Mouse (Mus musculus): Measurements from ENCODE around the gene Slamf9.

Gene Slamf9

GRCm38 (mm10) chr1:172463387-172464333 lies 11.5 kb upstream of the Slamf9 start:
- DNase-seq, result no peak

DNA sequence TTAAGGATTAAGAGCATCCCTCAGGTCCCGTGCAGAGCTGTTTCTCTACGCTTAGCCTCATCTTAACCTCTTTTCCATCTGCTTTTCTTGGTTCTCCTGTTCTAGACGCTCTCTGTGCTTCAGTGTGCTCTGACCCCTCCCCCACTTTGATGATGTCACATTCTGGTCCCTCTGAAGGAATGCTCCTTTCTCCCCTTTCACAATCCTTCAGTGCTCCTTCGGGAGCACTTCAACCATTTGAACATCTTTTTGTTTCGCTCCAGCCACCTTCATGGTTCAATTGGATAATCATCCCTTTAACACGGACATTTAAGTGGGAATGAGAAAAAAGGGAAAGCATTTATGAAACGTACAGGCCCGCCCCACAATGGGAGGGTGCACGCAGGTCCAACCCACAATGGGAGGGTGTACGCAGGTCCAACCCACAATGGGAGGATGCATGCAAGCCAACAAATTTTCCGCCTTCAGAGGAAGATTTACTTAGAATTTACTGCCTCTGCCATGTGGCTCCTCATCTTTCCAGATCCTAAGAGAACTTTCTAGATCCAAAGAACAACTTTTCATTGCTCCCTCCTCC lies 6.8 kb upstream of the Slamf9 start:
- DNase-seq, result no peak

- DNase-seq, result peak; percentile 26
Measured at GRCm38 (mm10) chr1:172469373-172469772, 5.8 kb upstream of the Slamf9 start.

GRCm38 (mm10) chr1:172469810-172470448 lies 5.2 kb upstream of the Slamf9 start:
- no peak for DNase-seq

DNA sequence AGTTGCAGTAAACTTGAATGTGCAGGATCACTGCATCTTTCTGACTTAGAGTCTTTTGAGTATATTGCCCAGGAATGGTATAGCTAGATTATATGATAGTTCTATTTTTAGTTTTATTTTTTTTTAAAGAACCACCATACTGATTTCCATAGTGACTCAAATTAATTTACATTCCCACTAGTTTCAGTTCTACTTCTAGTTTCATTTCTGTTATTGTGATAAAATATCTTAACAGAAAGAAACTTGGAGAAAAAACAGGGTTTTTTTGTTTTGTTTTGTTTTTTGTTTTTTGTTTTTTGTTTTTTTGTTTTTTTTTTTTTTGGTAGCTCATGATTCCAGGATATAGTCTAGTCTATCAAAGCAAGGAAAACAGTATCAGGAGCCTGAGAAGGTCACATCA lies 2.2 kb upstream of the Slamf9 start:
- no peak for DNase-seq

- DNase-seq, result no peak
Measured at GRCm38 (mm10) chr1:172474196-172474595, 962 bp upstream of the Slamf9 start.

GRCm38 (mm10) chr1:172478020-172478419 lies 2.9 kb downstream of the Slamf9 start:
- no peak for DNase-seq

- DNase-seq, result no peak
Measured at GRCm38 (mm10) chr1:172480376-172480775, 5.2 kb downstream of the Slamf9 start.

GRCm38 (mm10) chr1:172481111-172481510 lies 6.0 kb downstream of the Slamf9 start:
- DNase-seq, result no peak

DNA sequence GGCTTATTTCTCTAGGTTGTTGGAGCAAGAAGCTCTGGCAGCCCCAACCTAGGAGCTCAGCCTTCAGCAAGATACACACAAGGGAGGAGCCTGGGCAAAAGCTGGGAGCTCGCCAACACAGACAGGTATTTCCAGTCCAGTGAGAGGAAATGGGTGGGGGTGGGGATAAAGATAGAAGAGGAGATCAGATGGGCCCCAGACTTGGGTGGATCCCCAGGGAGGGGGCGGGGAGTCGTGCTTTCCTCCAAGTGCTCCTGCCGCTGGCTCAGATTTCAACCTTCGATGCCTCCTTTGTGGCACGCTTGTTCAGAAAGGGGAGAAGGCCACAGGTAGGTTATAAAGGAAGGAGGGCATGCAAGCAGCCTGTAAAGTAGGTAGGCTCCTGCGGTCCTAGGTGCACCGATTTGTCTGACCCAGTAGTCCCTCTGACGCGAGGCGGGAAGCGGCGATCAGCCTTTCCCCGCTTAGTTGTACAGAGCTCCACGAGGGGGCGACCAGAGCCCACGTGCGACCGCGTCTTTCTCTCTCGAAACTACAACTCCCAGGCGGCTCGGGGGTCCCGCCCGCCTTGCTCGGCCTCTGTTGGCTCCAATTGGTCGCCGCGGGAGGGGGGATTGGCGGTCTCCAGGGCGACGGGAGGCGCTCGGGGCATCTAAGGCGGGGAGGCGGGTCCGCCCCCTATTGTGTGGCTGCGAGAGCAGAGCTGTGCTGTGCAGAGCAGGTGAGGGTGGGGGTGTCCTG lies 6.6 kb downstream of the Slamf9 start, which contains the start of gene Igsf9:
Gene Igsf9, plus strand, starts transcription at position 249 of the 741 bp plus-strand sequence.
- DNase-seq, result peak; percentile 89

GRCm38 (mm10) chr1:172482518-172483360 lies 7.6 kb downstream of the Slamf9 start:
- peak; percentile 68 for DNase-seq

- DNase-seq, result no peak
Measured at GRCm38 (mm10) chr1:172483361-172483660, 8.2 kb downstream of the Slamf9 start.

DNA sequence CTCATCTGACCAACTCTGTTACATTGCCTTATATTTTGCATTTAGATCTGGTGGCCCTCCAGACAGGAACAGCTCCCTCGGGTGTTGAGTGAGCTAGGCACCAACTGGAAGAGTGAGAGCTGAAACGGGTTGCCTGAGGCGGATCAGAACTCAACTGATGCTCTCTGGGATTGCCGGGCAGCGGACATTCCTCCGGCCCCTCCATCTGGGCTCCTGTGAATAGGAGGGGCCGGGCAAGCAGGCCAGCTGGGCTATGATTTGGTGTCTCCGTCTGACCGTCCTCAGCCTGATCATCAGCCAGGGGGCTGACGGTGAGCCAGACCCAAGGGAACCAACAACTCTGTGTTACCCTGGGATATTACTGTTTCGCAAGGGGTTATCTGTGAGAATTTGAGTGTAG lies 9.1 kb downstream of the Slamf9 start:
- no peak for DNase-seq

- no peak for DNase-seq
Measured at GRCm38 (mm10) chr1:172484671-172485070, 9.5 kb downstream of the Slamf9 start.

DNA sequence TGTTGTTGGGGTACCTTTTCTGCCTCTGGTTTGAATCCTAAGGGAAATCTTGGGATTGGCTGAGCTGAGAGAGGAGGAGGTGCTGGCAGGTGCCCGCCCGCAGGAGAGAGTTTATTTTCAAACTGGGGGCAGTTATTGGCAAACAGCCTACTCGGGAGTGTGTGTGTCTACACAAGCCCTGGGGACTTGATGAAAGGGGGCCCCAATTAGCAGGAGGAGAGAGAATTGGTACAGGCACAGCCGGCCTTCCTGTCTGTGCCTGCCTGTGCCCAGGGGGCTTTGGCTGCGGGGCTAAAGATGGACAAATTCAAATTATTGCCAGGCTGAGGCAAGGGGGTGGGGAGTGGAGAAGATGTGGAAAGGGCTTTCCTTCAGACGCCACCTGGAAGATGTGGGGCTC lies 10.7 kb downstream of the Slamf9 start:
- no peak for DNase-seq

DNA sequence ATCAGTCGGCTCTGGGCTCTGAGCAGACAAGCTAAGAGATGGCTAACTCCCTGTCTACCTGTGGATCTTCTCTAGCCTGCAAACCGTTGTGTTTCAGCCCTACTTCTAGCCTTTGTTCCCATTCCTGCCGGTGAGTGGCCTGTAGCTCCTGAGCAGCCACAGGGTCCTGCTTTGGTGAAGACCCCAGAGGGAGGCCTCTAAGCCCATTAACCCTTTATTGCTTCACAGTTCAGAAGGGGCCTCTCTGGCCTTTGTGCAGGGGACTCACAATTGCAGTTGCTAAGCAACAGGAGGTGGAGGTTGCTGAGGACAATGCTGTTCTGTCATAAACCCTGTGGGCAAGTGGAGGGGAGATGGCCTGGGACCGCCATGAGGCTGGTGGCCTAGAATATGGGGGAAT lies 11.1 kb downstream of the Slamf9 start:
- DNase-seq, result no peak

GRCm38 (mm10) chr1:172486651-172487050 lies 11.5 kb downstream of the Slamf9 start:
- DNase-seq, result no peak

GRCm38 (mm10) chr1:172487859-172488258 lies 12.7 kb downstream of the Slamf9 start:
- DNase-seq, result no peak

GRCm38 (mm10) chr1:172488831-172489230 lies 13.7 kb downstream of the Slamf9 start:
- no peak for DNase-seq

GRCm38 (mm10) chr1:172489585-172490250 lies 14.6 kb downstream of the Slamf9 start:
- DNase-seq, result no peak

DNA sequence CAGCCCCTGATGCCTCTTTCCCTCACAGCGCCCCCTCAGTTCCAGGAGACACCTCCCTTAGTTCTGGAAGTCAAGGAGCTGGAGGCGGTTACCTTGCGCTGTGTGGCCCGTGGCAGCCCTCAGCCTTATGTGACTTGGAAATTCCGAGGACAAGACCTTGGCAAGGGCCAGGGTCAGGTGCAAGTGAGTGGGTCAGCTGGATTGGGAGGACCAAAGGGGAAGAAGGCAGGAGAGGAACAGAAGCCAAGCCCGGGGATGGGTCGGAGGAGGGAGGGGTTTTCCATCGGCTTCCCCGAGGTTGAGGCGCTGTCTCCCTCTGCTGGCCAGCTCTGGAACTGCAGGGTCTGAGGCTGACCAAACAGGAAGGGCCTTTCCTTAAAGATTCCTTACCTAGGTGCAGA lies 15.1 kb downstream of the Slamf9 start:
- DNase-seq, result peak; percentile 84

DNA sequence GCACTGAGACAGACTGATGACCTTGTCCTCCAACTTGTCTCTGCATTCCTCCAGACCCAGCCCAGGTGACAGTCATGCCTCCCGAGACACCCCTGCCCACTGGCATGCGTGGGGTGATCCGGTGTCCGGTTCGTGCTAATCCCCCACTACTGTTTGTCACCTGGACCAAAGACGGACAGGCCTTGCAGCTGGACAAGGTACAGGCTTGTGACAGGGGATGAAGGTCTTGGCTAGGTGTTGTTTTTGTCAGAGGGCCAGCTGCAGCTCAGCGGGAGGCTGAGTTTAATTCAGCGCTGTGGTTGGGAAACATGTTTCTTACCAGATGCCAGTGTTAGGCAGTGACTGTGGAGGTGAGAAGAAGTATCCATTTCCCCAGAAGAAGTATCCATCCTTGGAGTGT lies 16.9 kb downstream of the Slamf9 start:
- peak; percentile 57 for DNase-seq
